Mouse (Mus musculus) heart, postnatal 36 days (tissue): ENCODE measurements around the gene Prorsd1. TPM values are rescaled to one million over a fixed set of nuclear protein-coding genes. Genes with fewer than 3 reads are reported as not detected.
"Not testable (repeated sequence)": the region's sequence is repeated elsewhere in the genome, so short reads cannot be mapped to it uniquely, and the experiment has no call there.

Source experiments
- DNase-seq, 2 experiments: peaks; one replicate each; pipeline ENCODE4 v3.0.0; 2021 to 2022
- intact Hi-C: fragments of 180-260 bp; cut with DNase I; formaldehyde crosslinking; loops from one replicate; pipeline ENCODE4 v1.15.1; 2025
- total RNA-seq, 2 experiments: library from RNA; stranded (reverse); gene quantifications; 2 replicates each; pipeline ENCODE4 v1.2.3; 2021

Prorsd1 gene
- 10 to 100 TPM; 19.0 to 20.9 TPM for total RNA-seq

DNA sequence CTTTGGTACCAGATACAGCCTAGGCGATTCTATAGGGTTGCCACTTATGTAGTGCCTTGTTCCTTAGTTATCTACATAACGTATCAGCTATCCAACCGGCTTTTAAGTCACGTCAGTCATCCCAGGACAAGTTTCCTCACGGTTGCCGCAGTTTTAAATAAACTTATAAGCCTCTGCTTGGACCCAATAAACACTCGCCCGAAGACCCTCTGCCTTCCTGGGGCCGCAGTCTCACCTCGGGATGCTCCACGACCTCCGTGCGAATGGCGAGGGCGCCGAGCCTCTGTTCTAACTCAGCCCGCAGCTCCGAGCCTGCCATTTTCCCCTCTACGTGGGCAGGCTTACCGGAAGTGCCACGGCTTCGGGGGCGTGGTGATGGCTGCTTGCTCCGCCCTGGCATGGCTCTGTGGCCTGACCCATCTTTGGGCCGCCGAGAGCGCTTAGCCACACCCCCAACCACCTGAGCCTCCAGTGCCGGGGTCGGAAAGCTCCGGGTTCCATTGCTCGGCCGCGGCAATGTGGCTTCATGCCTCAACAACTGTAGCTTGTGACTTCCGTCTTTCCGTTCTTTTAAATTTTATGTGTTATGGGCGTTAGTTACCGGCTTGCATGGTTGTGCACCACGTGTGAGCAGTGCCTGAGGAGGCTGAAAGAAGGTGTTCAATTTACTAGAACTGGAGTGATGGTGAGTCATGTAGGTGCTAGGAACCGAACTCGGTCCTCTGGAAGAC is at the start of gene Prorsd1:
Gene Prorsd1, minus strand, starts transcription at position 352 of the 731 bp plus-strand sequence.
- intact Hi-C loops, result no loop called here
- DNase-seq, result peak; percentile 87 to 88

DNA sequence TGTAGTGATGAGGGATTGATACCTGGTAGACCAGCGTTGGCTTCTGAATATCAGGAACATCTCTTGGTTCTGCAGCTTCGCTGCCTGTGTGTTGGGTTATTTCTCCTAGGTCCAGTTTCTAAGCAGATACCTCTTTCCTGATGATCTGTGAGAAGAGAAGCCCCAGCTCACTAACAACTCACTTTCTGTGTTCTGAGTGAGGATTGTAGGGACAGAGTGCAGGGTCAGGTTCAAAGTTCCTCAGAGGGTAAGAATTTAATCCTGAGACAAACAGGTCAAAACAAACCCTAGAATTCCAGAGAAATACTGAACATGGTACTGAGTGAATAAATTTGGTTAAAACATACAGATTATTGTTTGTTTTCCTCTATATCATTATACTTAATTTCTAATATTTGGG is 48.6 kb upstream of the Prorsd1 start:
- intact Hi-C loops, result no loop called here
- DNase-seq, result no peak

DNA sequence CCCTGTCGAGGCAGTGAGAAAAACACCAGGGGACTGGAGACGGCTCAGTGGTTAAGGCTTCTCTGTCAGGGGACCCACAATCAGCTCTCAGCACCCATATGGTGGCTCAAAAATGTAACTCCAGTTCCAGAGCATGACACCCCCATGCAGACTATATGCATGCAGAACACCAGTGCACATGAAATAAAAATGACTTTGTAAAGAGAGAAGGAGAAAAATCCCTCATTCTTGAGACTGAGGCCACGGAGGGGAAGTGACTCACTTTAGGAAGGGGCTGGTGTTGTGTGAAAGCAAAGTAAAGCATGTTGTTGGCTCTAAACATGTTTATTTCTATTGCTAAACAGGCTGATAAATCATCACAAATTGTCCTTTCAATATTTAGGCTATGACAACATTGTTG is 46.2 kb upstream of the Prorsd1 start:
- DNase-seq, result no peak
- intact Hi-C loops, result no loop called here

DNA sequence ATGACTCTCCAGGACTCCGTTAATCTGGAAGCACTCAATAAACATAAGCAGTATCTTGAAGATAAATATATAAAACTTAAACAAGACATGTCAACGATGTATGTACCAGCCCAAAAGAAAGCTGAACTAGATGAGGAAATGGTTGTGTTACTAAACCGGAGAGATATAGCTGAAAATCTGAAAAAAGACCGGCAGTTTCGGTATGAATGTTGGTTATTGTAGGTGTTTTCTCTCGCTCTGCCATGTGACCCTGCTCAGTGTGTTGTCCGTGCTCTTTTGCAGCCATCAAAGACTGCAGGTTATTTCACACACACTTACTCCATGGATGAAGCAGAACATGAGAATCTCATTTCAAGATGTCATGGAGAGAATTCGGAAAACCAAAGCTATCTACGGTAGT is 45.6 kb upstream of the Prorsd1 start:
- no peak for DNase-seq
- intact Hi-C loops, result no loop called here

DNA sequence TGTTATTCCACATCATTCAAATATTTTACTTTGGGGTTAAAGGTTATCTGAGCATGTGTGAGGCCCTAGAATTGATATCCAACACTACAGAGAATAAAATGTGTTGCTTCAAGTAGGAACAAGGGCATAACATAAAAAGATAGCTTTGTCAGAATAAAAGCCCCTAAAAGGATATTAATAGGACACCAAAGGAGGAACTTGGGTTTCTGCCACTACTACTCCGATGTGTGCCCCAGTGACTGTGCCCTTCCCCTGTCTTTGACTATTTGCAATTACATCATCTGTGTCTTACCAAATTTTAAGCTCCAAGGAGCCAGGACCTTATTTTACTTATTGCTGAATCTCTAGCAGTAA is 34.6 kb upstream of the Prorsd1 start:
- no peak for DNase-seq

GRCm38 (mm10) chr11:29548504-29549424 is 33.9 kb upstream of the Prorsd1 start:
- DNase-seq, result no peak
- intact Hi-C loops, result loop anchor here (1.0 kb wide), 1 partner anchor 174 kb away; no protein-coding TSS in a partner anchor

More for the DNA sequence above, 34.6 kb upstream of the Prorsd1 start:
- intact Hi-C loops, result no loop called here

DNA sequence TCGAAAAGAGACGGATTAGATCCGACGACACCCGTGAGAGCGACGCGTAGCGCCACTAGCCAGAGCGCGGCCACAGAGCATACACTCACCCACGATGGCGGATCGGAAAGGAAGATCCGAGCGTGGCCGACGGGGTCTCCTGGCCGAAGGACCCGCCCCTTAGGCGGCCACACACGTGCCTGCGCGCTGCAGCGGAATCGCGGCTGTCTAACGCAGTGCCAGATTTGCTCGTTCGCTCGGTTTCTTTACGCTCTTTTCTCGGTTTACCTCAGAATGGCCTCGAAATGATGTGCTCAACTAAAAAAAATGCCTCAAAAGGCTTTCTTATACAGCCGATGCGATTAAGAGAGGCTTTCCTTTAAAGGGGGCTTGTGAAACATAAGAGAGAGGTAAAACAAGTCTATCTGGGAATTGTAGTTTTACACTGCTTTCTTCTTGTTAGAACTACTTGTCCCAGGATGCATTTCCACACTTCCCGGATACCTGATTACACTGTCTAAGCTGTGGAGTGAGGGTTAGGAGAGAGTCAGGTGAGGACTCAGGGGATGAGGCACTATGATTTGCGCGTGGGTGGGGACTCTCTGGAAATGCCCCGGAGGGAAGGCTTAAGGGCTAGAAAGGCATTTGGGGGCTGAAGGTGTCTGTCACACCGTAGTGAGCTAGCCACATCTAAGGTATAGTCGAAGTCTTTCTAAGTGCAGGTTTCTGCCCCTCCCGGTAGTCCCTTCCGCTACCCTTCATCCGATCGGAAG is 33.1 kb upstream of the Prorsd1 start, which contains the start of the genes Clhc1 and Rps27a:
Gene Clhc1, plus strand, starts transcription at position 199 of the 752 bp plus-strand sequence.
Gene Rps27a, minus strand, starts transcription at position 358 of the 752 bp plus-strand sequence.
- DNase-seq, result peak; percentile 98 to 99
- intact Hi-C loops, result loop anchor here (1.0 to 2.0 kb wide), 3 partner anchors 22 to 174 kb away; partner anchors contain the start of genes Mtif2 and Rtn4

- DNase-seq, result no peak
- intact Hi-C loops, result loop anchor here (1.0 to 2.0 kb wide), 2 partner anchors 21 to 146 kb away; partner anchors contain the start of genes Mtif2 and Rtn4
These were observed 32.5 kb upstream of the Prorsd1 start for GRCm38 (mm10) chr11:29547249-29547751.

DNA sequence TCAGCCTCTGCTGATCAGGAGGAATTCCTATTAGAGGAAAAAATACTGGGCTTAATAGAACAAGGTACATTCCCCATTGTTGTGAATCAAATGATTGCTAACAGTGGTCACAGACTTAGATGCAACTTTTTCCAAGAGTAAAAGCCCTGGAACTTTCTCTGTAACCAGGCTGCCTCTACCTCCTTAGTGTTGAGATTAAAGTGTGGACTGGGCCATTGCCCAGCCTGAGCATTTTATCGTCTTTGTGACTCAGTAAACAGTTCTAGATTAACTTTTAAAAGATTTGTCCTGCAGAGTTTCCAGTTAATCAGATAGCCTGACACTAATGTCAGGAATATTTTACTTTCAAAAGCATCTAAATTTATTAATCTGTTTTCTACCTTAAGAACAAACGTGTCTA is 31.9 kb upstream of the Prorsd1 start:
- DNase-seq, result no peak
- intact Hi-C loops, result loop anchor here (1.0 to 2.0 kb wide), 2 partner anchors 20 to 146 kb away; partner anchors contain the start of genes Mtif2 and Rtn4

GRCm38 (mm10) chr11:29546297-29546696 is 31.5 kb upstream of the Prorsd1 start:
- intact Hi-C loops, result loop anchor here (2.0 kb wide), 1 partner anchor 147 kb away; the partner anchor contains the start of gene Rtn4

GRCm38 (mm10) chr11:29545150-29545752 is 30.4 kb upstream of the Prorsd1 start:
- DNase-seq, intact Hi-C loops: not testable (repeated sequence)

More at GRCm38 (mm10) chr11:29546297-29546696, 31.5 kb upstream of the Prorsd1 start:
- DNase-seq, result not testable (repeated sequence)

DNA sequence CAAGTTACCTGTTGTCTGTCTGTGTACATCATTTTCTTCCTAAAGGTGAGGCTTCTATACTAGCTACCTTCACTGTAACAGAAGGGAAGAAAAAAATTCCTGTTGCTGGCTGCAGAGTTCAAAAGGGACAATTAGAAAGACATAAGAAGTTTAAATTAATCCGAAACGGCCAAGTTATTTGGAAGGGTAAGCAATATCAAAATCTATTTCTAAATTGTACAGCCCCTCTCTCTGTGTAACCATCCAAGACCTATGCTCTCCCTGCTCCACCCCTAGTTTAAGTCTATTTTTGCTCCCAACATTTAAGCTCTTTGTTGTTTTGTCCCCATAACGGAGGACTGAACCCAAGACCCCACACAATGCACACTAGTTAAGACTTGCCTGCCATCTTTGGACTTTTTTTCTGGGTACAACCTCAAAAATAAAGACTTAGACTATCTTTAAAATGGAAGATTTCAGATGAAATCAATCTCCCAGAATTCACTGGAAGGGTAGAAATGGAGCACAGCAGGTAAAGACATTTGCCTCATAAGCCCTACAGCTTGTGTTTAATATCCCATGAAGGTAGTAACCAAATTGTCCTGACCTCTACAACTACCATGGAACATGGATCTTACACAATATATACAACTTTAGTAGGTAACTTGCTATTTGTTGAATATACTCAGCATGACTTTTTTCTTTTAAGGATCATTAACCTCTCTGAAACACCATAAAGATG is 29.6 kb upstream of the Prorsd1 start:
- DNase-seq, result no peak
- intact Hi-C loops, result loop anchor here (1.0 kb wide), 1 partner anchor 17 kb away; no protein-coding TSS in a partner anchor

- intact Hi-C loops, result no loop called here
- no peak for DNase-seq
These were observed 23.4 kb upstream of the Prorsd1 start for GRCm38 (mm10) chr11:29538201-29538600.

DNA sequence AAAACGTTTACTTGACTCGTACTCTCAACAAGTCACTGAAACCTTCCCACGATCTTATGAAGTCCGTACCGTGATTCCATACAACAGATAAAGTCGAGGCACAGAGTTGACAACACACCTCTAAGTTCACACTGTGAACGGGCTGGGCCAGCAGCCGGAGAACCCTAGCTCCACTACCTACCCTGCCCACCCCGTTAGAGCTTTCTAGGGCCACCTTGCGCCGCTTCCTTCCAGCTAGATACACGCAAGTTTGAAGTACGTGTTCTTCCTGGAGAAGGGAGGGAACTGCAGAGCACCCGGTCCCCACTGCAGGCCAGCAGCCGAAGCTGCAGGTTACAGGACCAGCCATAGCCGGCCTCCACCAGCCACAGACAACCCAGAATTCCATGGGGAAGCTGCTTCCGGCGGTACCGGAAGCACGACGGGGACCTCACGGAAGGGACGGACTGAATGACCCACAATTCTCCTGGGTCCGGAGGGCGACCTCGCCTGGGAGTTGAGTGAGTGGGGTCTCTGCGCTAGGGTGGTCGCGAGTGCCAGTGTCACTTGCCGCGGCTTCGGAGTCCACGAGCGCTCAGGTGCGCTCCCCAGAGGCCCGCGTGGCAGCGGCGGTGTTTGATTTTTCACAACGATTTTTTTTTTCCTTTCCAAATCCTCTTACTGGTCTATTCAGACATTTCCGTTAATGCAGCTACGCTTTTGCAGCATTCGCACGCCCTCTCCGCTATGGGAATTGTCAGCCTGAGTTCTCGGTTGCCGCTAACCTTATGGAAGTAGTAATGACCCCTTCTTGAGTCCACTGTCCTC is 11.4 kb upstream of the Prorsd1 start, which contains the start of gene Mtif2:
Gene Mtif2, plus strand, starts transcription at position 421 of the 807 bp plus-strand sequence.
- intact Hi-C loops, result loop anchor here (1.0 to 5.0 kb wide), 2 partner anchors 21 to 154 kb away; partner anchors contain the start of genes Ccdc88a and Clhc1
- peak; percentile 74 to 81 for DNase-seq

DNA sequence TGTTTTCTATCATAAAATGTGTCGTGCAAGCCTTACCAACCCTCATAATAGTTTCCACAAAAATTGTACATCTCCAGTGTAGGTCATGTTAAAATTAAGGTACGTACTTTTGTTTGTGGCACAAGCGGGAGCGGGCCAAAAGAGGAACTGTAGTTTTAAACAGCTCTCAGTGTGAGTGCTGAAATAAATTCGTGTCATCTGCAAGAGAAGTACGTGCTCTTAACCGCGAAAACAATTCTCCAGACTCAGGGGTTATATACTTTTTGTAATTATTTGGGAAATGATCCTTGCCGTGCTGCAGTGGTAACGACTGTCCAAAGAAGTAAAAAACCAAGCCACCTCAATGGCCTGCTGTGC is 530 bp downstream of the Prorsd1 start:
- intact Hi-C loops, result no loop called here
- DNase-seq, result no peak

GRCm38 (mm10) chr11:29512818-29513535 is 1.9 kb downstream of the Prorsd1 start:
- DNase-seq, result no peak
- intact Hi-C loops, result no loop called here

DNA sequence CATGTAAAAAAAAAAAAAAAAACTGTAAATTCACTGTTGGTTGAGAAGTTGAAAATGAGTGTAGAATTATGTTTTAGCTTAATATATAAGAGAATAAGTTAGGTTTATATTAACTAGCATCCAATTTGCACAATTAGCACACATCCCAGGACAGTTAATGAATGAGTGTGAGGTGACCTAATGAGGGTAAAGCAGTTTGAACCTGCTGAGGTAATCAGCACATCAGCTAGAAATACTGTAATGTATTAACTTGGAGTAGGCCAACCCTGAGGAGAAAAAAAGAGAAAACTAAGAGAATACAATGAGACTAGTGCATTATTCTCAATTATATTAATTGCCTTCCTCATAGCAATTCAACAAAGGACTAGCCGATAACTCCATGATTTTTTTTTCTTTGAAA is 5.4 kb downstream of the Prorsd1 start:
- intact Hi-C loops, result no loop called here
- DNase-seq, result no peak
